Mouse (Mus musculus): Measurements from ENCODE around the gene Ptprd. TPM values are rescaled to one million over a fixed set of nuclear protein-coding genes. Genes with fewer than 3 reads are reported as not detected.

The Ptprd gene
- polyA plus RNA-seq, 1 experiment from 2014 or later = 21.0 TPM

- WGBS = 88% methylated on average over 3 of the region's 3 CpGs
- no peak for ATAC-seq (ENCODE audit: insufficient number of reproducible peaks, low FRiP score, low TSS enrichment, low read depth)
- H3K4me2 ChIP-seq (ENCODE audit: low read depth, severe bottlenecking) = no peak overlapping the region
- H3K36me3 ChIP-seq (ENCODE audit: control insufficient read depth, insufficient read depth, low read length) = no peaks in the 10 kb centered on the region
- H3K4me3 ChIP-seq (ENCODE audit: low read depth, low read length) = no peak overlapping the region
- H3K4me1 ChIP-seq (ENCODE audit: control insufficient read depth, insufficient read depth, low read length) = no peaks in the 10 kb centered on the region
- H3K27ac ChIP-seq (replicated peaks; ENCODE audit: low read depth, low read length) = no peak overlapping the region
- DNase-seq (ENCODE audit: low spot score) = no peak
- no peaks in the 10 kb centered on the region for H3K9me3 ChIP-seq (ENCODE audit: control insufficient read depth, low read length)
- no peaks in the 10 kb centered on the region for H3K27me3 ChIP-seq (ENCODE audit: control insufficient read depth, insufficient read depth, low read length)
- no peak overlapping the region for H3K9ac ChIP-seq (ENCODE audit: low read length)
Measured at GRCm38 (mm10) chr4:76865585-76865984, 1346.2 kb downstream of the Ptprd start.

GRCm38 (mm10) chr4:76846265-76846664, 1365.5 kb downstream of the Ptprd start:
- no peaks in the 10 kb centered on the region for H3K4me1 ChIP-seq (ENCODE audit: control insufficient read depth, insufficient read depth, low read length)
- 72% methylated on average over 7 of the region's 7 CpGs for WGBS
- H3K9ac ChIP-seq (ENCODE audit: low read length) = no peak overlapping the region
- H3K27ac ChIP-seq (replicated peaks; ENCODE audit: low read depth, low read length) = no peak overlapping the region
- no peaks in the 10 kb centered on the region for H3K9me3 ChIP-seq (ENCODE audit: control insufficient read depth, low read length)
- DNase-seq (ENCODE audit: low spot score) = no peak
- H3K27me3 ChIP-seq (ENCODE audit: control insufficient read depth, insufficient read depth, low read length) = no peaks in the 10 kb centered on the region
- ATAC-seq (ENCODE audit: insufficient number of reproducible peaks, low FRiP score, low TSS enrichment, low read depth) = no peak
- no peaks in the 10 kb centered on the region for H3K36me3 ChIP-seq (ENCODE audit: control insufficient read depth, insufficient read depth, low read length)
- no peak overlapping the region for H3K4me2 ChIP-seq (ENCODE audit: low read depth, severe bottlenecking)
- H3K4me3 ChIP-seq (ENCODE audit: low read depth, low read length) = no peak overlapping the region

- no peaks in the 10 kb centered on the region for H3K36me3 ChIP-seq (ENCODE audit: control insufficient read depth, insufficient read depth, low read length)
- H3K4me3 ChIP-seq (ENCODE audit: low read depth, low read length) = no peak overlapping the region
- no peak for ATAC-seq (ENCODE audit: insufficient number of reproducible peaks, low FRiP score, low TSS enrichment, low read depth)
- 84% methylated on average over 1 of the region's 1 CpGs for WGBS
- DNase-seq (ENCODE audit: low spot score) = no peak
- no peak overlapping the region for H3K4me2 ChIP-seq (ENCODE audit: low read depth, severe bottlenecking)
- H3K27me3 ChIP-seq (ENCODE audit: control insufficient read depth, insufficient read depth, low read length) = no peaks in the 10 kb centered on the region
- H3K9ac ChIP-seq (ENCODE audit: low read length) = no peak overlapping the region
- H3K27ac ChIP-seq (replicated peaks; ENCODE audit: low read depth, low read length) = no peak overlapping the region
- no peaks in the 10 kb centered on the region for H3K9me3 ChIP-seq (ENCODE audit: control insufficient read depth, low read length)
- H3K4me1 ChIP-seq (ENCODE audit: control insufficient read depth, insufficient read depth, low read length) = no peaks in the 10 kb centered on the region
Measured at GRCm38 (mm10) chr4:76839016-76839415, 1372.7 kb downstream of the Ptprd start.

- no peak overlapping the region for H3K4me2 ChIP-seq (ENCODE audit: low read depth, severe bottlenecking)
- no peaks in the 10 kb centered on the region for H3K4me1 ChIP-seq (ENCODE audit: control insufficient read depth, insufficient read depth, low read length)
- DNase-seq (ENCODE audit: low spot score) = no peak
- H3K27ac ChIP-seq (replicated peaks; ENCODE audit: low read depth, low read length) = no peak overlapping the region
- H3K4me3 ChIP-seq (ENCODE audit: low read depth, low read length) = no peak overlapping the region
- H3K9me3 ChIP-seq (ENCODE audit: control insufficient read depth, low read length) = no peaks in the 10 kb centered on the region
- WGBS = 75% methylated on average over 2 of the region's 2 CpGs
- H3K36me3 ChIP-seq (ENCODE audit: control insufficient read depth, insufficient read depth, low read length) = no peaks in the 10 kb centered on the region
- H3K27me3 ChIP-seq (ENCODE audit: control insufficient read depth, insufficient read depth, low read length) = no peaks in the 10 kb centered on the region
- H3K9ac ChIP-seq (ENCODE audit: low read length) = no peak overlapping the region
- ATAC-seq (ENCODE audit: insufficient number of reproducible peaks, low FRiP score, low TSS enrichment, low read depth) = no peak
Measured at GRCm38 (mm10) chr4:76812138-76812537, 1399.6 kb downstream of the Ptprd start.

- Histone ChIP-seq H3K27ac (replicated peaks; ENCODE audit: low read depth, low read length) (no peak overlapping the region), H3K9ac (ENCODE audit: low read length) (no peak overlapping the region), H3K36me3 (ENCODE audit: control insufficient read depth, insufficient read depth, low read length) (no peaks in the 10 kb centered on the region), H3K4me2 (ENCODE audit: low read depth, severe bottlenecking) (no peak overlapping the region), H3K4me1 (ENCODE audit: control insufficient read depth, insufficient read depth, low read length) (no peaks in the 10 kb centered on the region), H3K4me3 (ENCODE audit: low read depth, low read length) (no peak overlapping the region), H3K27me3 (ENCODE audit: control insufficient read depth, insufficient read depth, low read length) (no peaks in the 10 kb centered on the region), H3K9me3 (ENCODE audit: control insufficient read depth, low read length) (no peaks in the 10 kb centered on the region)
- 85% methylated on average over 4 of the region's 4 CpGs for WGBS
- ATAC-seq (ENCODE audit: insufficient number of reproducible peaks, low FRiP score, low TSS enrichment, low read depth) = no peak
- no peak for DNase-seq (ENCODE audit: low spot score)
Measured at GRCm38 (mm10) chr4:76802708-76803107, 1409.1 kb downstream of the Ptprd start.

GRCm38 (mm10) chr4:76798010-76799007, 1413.5 kb downstream of the Ptprd start:
- Histone ChIP-seq H3K27ac (replicated peaks; ENCODE audit: low read depth, low read length) (no peak overlapping the region), H3K9me3 (ENCODE audit: control insufficient read depth, low read length) (no peaks in the 10 kb centered on the region), H3K36me3 (ENCODE audit: control insufficient read depth, insufficient read depth, low read length) (no peaks in the 10 kb centered on the region), H3K4me3 (ENCODE audit: low read depth, low read length) (no peak overlapping the region), H3K9ac (ENCODE audit: low read length) (no peak overlapping the region), H3K4me1 (ENCODE audit: control insufficient read depth, insufficient read depth, low read length) (no peaks in the 10 kb centered on the region), H3K27me3 (ENCODE audit: control insufficient read depth, insufficient read depth, low read length) (no peaks in the 10 kb centered on the region), H3K4me2 (ENCODE audit: low read depth, severe bottlenecking) (no peak overlapping the region)
- ATAC-seq (ENCODE audit: insufficient number of reproducible peaks, low FRiP score, low TSS enrichment, low read depth) (no peak), DNase-seq (ENCODE audit: low spot score) (no peak)
- WGBS = 71% methylated on average over 9 of the region's 9 CpGs

- Histone ChIP-seq H3K4me2 (ENCODE audit: low read depth, severe bottlenecking) (no peak overlapping the region), H3K9ac (ENCODE audit: low read length) (no peak overlapping the region), H3K36me3 (ENCODE audit: control insufficient read depth, insufficient read depth, low read length) (no peaks in the 10 kb centered on the region), H3K27ac (replicated peaks; ENCODE audit: low read depth, low read length) (no peak overlapping the region), H3K9me3 (ENCODE audit: control insufficient read depth, low read length) (no peaks in the 10 kb centered on the region), H3K4me1 (ENCODE audit: control insufficient read depth, insufficient read depth, low read length) (no peaks in the 10 kb centered on the region), H3K4me3 (ENCODE audit: low read depth, low read length) (no peak overlapping the region), H3K27me3 (ENCODE audit: control insufficient read depth, insufficient read depth, low read length) (no peaks in the 10 kb centered on the region)
- WGBS = 92% methylated on average over 2 of the region's 2 CpGs
- DNase-seq (ENCODE audit: low spot score) (no peak), ATAC-seq (ENCODE audit: insufficient number of reproducible peaks, low FRiP score, low TSS enrichment, low read depth) (no peak)
Measured at GRCm38 (mm10) chr4:76785389-76785788, 1426.4 kb downstream of the Ptprd start.

GRCm38 (mm10) chr4:76779558-76780124, 1432.1 kb downstream of the Ptprd start:
- WGBS = 83% methylated on average over 4 of the region's 4 CpGs
- no peak for DNase-seq (ENCODE audit: low spot score)

More at GRCm38 (mm10) chr4:76779558-76780124, 1432.1 kb downstream of the Ptprd start:
- no peaks in the 10 kb centered on the region for H3K36me3 ChIP-seq (ENCODE audit: control insufficient read depth, insufficient read depth, low read length)
- H3K4me1 ChIP-seq (ENCODE audit: control insufficient read depth, insufficient read depth, low read length) = no peaks in the 10 kb centered on the region
- H3K4me3 ChIP-seq (ENCODE audit: low read depth, low read length) = no peak overlapping the region
- H3K9me3 ChIP-seq (ENCODE audit: control insufficient read depth, low read length) = no peaks in the 10 kb centered on the region
- H3K27me3 ChIP-seq (ENCODE audit: control insufficient read depth, insufficient read depth, low read length) = no peaks in the 10 kb centered on the region
- H3K27ac ChIP-seq (replicated peaks; ENCODE audit: low read depth, low read length) = no peak overlapping the region
- H3K4me2 ChIP-seq (ENCODE audit: low read depth, severe bottlenecking) = no peak overlapping the region
- no peak for ATAC-seq (ENCODE audit: insufficient number of reproducible peaks, low FRiP score, low TSS enrichment, low read depth)
- H3K9ac ChIP-seq (ENCODE audit: low read length) = no peak overlapping the region
